23 mouse cellular contexts compared by ENCODE assay signal in genomic region chr9:105321856-105322255, GRCm38 (mm10).
DNase-seq lines count a peak whose midpoint lies in the region; ATAC-seq lines count a peak whose summit lies in the region.
"Had no signal": no experiment of that assay in that cellular context is flagged by ENCODE, and none has a peak within 500 bp of the region (broad histone marks: within the 10 kb centered on the region; RNA-seq: fewer than 3 reads in every experiment).

No protein-coding gene starts in this region.

- DNase-seq in heart, adult 11 months: peak; percentile 55
- DNase-seq in heart, postnatal 10 days: no peak
- DNase-seq in liver, embryonic 13.5 days: no peak
- peak; percentile 29 for DNase-seq in midbrain, embryonic 14.5 days
- DNase-seq: adrenal gland, adult 8-10 months; adrenal gland, postnatal 25 days; cerebellum, adult 18-20 months; cerebellum, adult 9-10 months; cerebellum, postnatal 14 days; forebrain, postnatal 0 days; gastrocnemius, adult 2 months; gastrocnemius, postnatal 14 days; heart, adult 18-20 months; heart, postnatal 14 days; heart, postnatal 4 days had no signal

- H3K36me3 ChIP-seq in liver, embryonic 13.5 days: no peaks in the 10 kb centered on the region
- H3K36me3 ChIP-seq in liver, embryonic 12.5 days: no peaks in the 10 kb centered on the region
- no peaks in the 10 kb centered on the region for H3K36me3 ChIP-seq in midbrain, embryonic 14.5 days (ENCODE audit: control insufficient read depth, insufficient read depth, low read length)
- H3K36me3 ChIP-seq in midbrain, embryonic 13.5 days: no peaks in the 10 kb centered on the region
- H3K36me3 ChIP-seq: forebrain, embryonic 10.5 days; heart, embryonic 12.5 days; heart, embryonic 15.5 days; hindbrain, embryonic 12.5 days had no signal

- no peak overlapping the region for H3K27ac ChIP-seq in liver, embryonic 13.5 days
- no peak overlapping the region for H3K27ac ChIP-seq in liver, embryonic 12.5 days
- no peak overlapping the region for H3K27ac ChIP-seq in midbrain, embryonic 14.5 days (replicated peaks; ENCODE audit: low read depth, low read length)
- no peak overlapping the region for H3K27ac ChIP-seq in midbrain, embryonic 13.5 days
- H3K27ac ChIP-seq: forebrain, embryonic 10.5 days; forebrain, embryonic 13.5 days; gastrocnemius, adult 2 months; heart, embryonic 15.5 days; hindbrain, embryonic 12.5 days had no signal

- H3K4me1 ChIP-seq in liver, embryonic 13.5 days (replicated peaks): no peaks in the 10 kb centered on the region
- no peaks in the 10 kb centered on the region for H3K4me1 ChIP-seq in liver, embryonic 12.5 days
- H3K4me1 ChIP-seq in midbrain, embryonic 14.5 days (ENCODE audit: control insufficient read depth, insufficient read depth, low read length): no peaks in the 10 kb centered on the region
- H3K4me1 ChIP-seq in midbrain, embryonic 13.5 days (replicated peaks): no peaks in the 10 kb centered on the region
- H3K4me1 ChIP-seq: forebrain, embryonic 10.5 days; forebrain, embryonic 13.5 days; heart, embryonic 12.5 days; heart, embryonic 15.5 days; hindbrain, embryonic 12.5 days had no signal

- H3K27me3 ChIP-seq in liver, embryonic 13.5 days: no peaks in the 10 kb centered on the region
- H3K27me3 ChIP-seq in liver, embryonic 12.5 days (replicated peaks): no peaks in the 10 kb centered on the region
- no peaks in the 10 kb centered on the region for H3K27me3 ChIP-seq in midbrain, embryonic 14.5 days (ENCODE audit: control insufficient read depth, insufficient read depth, low read length)
- no peaks in the 10 kb centered on the region for H3K27me3 ChIP-seq in midbrain, embryonic 13.5 days
- H3K27me3 ChIP-seq: forebrain, embryonic 13.5 days; heart, embryonic 12.5 days; heart, embryonic 15.5 days; hindbrain, embryonic 12.5 days had no signal

- no peak overlapping the region for H3K4me2 ChIP-seq in liver, embryonic 13.5 days
- no peak overlapping the region for H3K4me2 ChIP-seq in liver, embryonic 12.5 days
- H3K4me2 ChIP-seq in midbrain, embryonic 14.5 days (ENCODE audit: low read length): no peak overlapping the region
- H3K4me2 ChIP-seq in midbrain, embryonic 13.5 days (replicated peaks): no peak overlapping the region
- H3K4me2 ChIP-seq: forebrain, embryonic 13.5 days; heart, embryonic 12.5 days; heart, embryonic 15.5 days; hindbrain, embryonic 12.5 days had no signal

- H3K9me3 ChIP-seq in liver, embryonic 13.5 days (replicated peaks): no peaks in the 10 kb centered on the region
- H3K9me3 ChIP-seq in liver, embryonic 12.5 days (replicated peaks): no peaks in the 10 kb centered on the region; the same call in 1 of the 2 replicates
- H3K9me3 ChIP-seq in midbrain, embryonic 14.5 days (ENCODE audit: control insufficient read depth, low read length): no peaks in the 10 kb centered on the region
- H3K9me3 ChIP-seq in midbrain, embryonic 13.5 days: no peaks in the 10 kb centered on the region
- H3K9me3 ChIP-seq: forebrain, embryonic 10.5 days; forebrain, embryonic 13.5 days; heart, embryonic 15.5 days; hindbrain, embryonic 12.5 days had no signal

- peak; percentile 43; the same call in 1 of the 2 replicates for ATAC-seq in liver, embryonic 13.5 days (ENCODE audit: low read depth)
- ATAC-seq in liver, embryonic 12.5 days: no peak
- no peak for ATAC-seq in midbrain, embryonic 14.5 days (ENCODE audit: low FRiP score, low TSS enrichment)
- ATAC-seq in midbrain, embryonic 13.5 days: no peak
- ATAC-seq: activated CD4-positive, CD25-positive, alpha-beta regulatory T cell, adult 4 months; forebrain, embryonic 13.5 days; forebrain, postnatal 0 days had no signal

- no peak overlapping the region for H3K9ac ChIP-seq in liver, embryonic 13.5 days
- H3K9ac ChIP-seq in liver, embryonic 12.5 days: no peak overlapping the region
- no peak overlapping the region for H3K9ac ChIP-seq in midbrain, embryonic 14.5 days (replicated peaks; ENCODE audit: low read length)
- H3K9ac ChIP-seq in midbrain, embryonic 13.5 days (replicated peaks): no peak overlapping the region
- H3K9ac ChIP-seq: forebrain, embryonic 13.5 days; forebrain, postnatal 0 days; heart, embryonic 12.5 days; heart, embryonic 15.5 days; hindbrain, embryonic 12.5 days had no signal

- intact Hi-C loops in heart, postnatal 10 days (cut with DNase I): no loop called here

- no peak overlapping the region for H3K4me3 ChIP-seq in liver, embryonic 13.5 days (replicated peaks)
- H3K4me3 ChIP-seq in liver, embryonic 12.5 days: no peak overlapping the region
- no peak overlapping the region for H3K4me3 ChIP-seq in midbrain, embryonic 14.5 days (replicated peaks; ENCODE audit: low read depth, low read length)
- no peak overlapping the region for H3K4me3 ChIP-seq in midbrain, embryonic 13.5 days (replicated peaks)
- H3K4me3 ChIP-seq: forebrain, embryonic 10.5 days; forebrain, embryonic 13.5 days; gastrocnemius, adult 2 months; heart, embryonic 12.5 days; heart, embryonic 15.5 days; hindbrain, embryonic 12.5 days had no signal

- 74% methylated on average over 10 of the region's 10 CpGs for WGBS in liver, embryonic 13.5 days (ENCODE audit: insufficient replicate concordance)
- 76% methylated on average over 10 of the region's 10 CpGs for WGBS in liver, embryonic 12.5 days (ENCODE audit: insufficient replicate concordance)
- WGBS in midbrain, embryonic 14.5 days: 70% methylated on average over 10 of the region's 10 CpGs
- WGBS in midbrain, embryonic 13.5 days: 64% methylated on average over 10 of the region's 10 CpGs

Comparison
In these comparisons a context has a peak if more than half of its experiments do, and no peak if none do; other contexts are left out.
1. DNase-seq: peak in heart, adult 11 months (single experiment) and midbrain, embryonic 14.5 days (single experiment); none in heart, postnatal 10 days (0 of 2) and liver, embryonic 13.5 days (single experiment).